Mouse (Mus musculus) ovary, adult 2 months (tissue): ENCODE results near the gene Synj2. TPM values are rescaled to one million over a fixed set of nuclear protein-coding genes. Genes with fewer than 3 reads are reported as not detected.

ENCODE experiments used
- polyA plus RNA-seq: library from polyadenylated mRNA; depleted of rRNA; stranded (reverse); fragments of >200 nt; gene quantifications from 2 replicates; pipeline ENCODE4 v1.2.3, GENCODE M21; 2012; rRNA removed

The Synj2 gene
- polyA plus RNA-seq = 7.9 and 8.7 TPM in 2 replicates

DNA sequence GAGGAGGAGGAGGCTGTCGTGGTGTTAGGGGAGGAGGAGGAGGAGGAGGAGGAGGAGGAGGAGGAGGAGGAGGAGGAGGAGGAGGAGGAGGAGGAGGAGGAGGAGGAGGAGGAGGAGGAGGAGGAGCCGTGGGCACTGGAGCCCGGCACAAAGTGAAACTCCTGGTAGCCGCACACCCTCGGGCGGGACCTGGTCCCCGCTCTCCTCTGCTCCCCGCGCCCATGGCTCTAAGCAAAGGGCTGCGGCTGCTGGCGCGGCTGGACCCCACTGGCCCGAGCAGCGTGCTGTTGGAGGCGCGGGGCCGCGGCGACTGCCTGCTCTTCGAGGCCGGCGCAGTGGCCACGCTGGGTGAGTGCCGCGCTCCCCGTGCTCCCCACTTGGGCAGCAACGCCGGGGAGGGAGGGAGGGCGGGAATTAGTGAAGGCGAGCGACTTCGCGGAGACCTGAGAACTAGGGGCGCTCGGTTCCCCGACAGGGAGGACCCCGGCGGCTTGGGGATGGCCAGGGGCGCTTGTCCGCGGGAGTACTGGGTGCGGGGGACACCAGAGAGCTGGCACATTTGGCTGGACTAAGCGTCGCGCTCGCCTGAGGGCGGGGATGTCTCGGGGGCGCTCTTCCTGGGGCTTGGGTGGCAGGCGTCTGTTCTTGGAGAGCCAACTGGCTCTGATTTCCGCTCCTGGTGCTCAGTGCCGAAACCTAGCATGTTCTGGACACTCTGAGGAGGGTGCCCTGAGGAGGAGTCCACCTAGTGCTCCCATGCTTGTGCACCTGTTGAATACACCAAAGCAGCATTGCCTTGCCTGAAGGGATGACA, at the start of gene Synj2:
TSS of gene Synj2 (plus strand) at position 51 of the 814 bp plus-strand sequence.

DNA sequence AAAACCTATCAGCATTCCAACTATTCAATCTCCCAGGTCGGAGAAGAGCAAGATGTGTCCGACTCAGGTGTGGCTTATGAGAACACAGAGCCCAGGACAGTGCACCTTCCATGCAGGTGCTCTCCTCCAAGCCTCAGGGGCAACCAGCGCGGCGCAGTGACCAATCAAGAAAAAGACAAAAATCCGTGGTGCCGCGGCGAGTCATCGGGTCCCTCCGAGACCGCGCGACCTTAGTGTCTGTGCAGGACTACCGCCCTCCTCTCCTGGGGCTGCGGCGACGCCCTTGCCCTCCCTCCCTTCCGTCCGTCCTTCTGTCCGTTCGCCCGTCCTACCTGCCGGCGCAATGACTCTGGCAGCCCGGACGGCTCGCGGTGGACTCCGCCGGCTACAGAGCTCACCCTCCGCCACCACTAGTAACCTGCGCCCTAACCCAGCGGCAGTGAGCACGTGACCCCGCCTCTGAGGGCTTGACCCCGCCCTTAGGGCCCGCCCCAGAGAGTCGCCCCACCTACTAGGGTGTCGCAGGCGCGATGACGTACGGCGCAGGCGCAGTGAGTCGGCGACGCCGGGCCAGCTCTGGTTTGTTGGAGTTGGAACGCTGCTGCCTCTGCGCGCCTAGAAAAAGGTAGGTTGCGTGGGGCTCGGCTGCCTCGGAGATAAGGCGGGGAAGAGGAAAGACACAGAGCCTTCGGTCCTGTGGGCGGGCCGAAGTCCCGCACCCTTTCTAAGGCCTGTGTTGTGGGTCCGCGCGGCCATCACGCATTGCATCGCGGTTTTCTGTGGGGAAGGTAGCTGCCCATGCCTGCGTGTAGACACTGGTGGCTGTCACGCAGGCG, 138.4 kb downstream of the Synj2 start, which contains the start of the genes Serac1 and Gtf2h5:
TSS of gene Serac1 (minus strand) at position 455 of the 836 bp plus-strand sequence.
TSS of gene Gtf2h5 (plus strand) at position 500 of the 836 bp plus-strand sequence.

Other genes with a start within 250 kb of the Synj2 start
- 34.5 and 40.7 TPM in 2 replicates for gene Snx9, start 100.0 kb upstream of the Synj2 start, polyA plus RNA-seq
- 3.3 and 4.8 TPM in 2 replicates for gene Serac1, start 138.5 kb downstream of the Synj2 start, polyA plus RNA-seq
- 8.6 and 9.3 TPM in 2 replicates for gene Gtf2h5, start 138.5 kb downstream of the Synj2 start, polyA plus RNA-seq
- gene Tulp4, start 165.2 kb downstream of the Synj2 start, polyA plus RNA-seq = 74.2 and 87.4 TPM in 2 replicates